Mouse (Mus musculus) small intestine, adult 2 months (tissue): ENCODE measurements at regions not wholly inside any gene's neighbourhood (a gene's known extent, or its start where the extent isn't known, plus 50 kb on each side); places are given as distances from the start of the nearest gene placed in this dataset.

Source experiments
- CTCF ChIP-seq: fragments of 200-500 bp; IDR thresholded peaks from 2 replicates; pipeline ENCODE4 v1.5.1; 2012; ENCODE audit warnings: low read depth, mild to moderate bottlenecking, control low read depth, inconsistent platforms, low read length, moderate library complexity, mixed read lengths; ENCODE audit not compliant: insufficient replicate concordance, insufficient read length; ENCODE audit errors: extremely low read depth
- POLR2A ChIP-seq: fragments of 200-500 bp; IDR thresholded peaks from 2 replicates; pipeline ENCODE4 v1.6.1; 2012; ENCODE audit warnings: low read depth, mild to moderate bottlenecking, control low read depth, inconsistent platforms, low read length, moderate library complexity

DNA sequence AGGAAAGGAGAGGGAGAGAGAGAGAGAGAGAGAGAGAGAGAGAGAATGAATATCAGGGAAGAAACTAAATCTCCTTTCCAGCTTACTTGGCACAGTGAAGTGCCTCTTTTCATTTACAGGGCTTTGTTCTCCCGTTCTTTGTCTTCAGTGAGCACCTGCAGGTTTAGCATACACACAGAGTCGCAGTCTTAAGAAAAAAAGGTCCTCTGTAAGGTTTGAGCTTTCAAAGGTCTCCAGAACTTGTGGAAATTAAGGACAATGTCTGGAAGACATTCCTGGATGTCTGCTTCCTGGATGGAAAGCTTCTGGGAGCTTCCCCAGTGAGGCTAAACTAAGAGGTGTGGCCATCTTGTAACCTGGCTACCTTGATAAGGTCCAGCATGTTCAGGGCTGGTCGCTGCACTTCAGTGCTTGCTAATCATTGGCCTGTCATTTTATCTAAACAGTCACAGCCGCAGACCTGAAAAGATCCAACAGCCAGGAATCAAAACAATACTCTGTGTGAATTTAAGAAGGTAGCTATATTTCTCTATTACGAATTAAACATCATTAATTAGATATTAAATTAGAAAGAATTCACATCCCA, 113.1 kb upstream of the Ralgapa2 start:
- TF ChIP-seq CTCF, result no peak
- TF ChIP-seq POLR2A, result no peak
